Mouse (Mus musculus) stomach, embryonic 15.5 days (tissue): ENCODE measurements around the gene Eif2s1. TPM values are rescaled to one million over a fixed set of nuclear protein-coding genes. Genes with fewer than 3 reads are reported as not detected.
A peak's percentile ranks its signal among the peaks of the same experiment; 100 is the strongest.

Source experiments
- ATAC-seq: fragments of 200-750 bp; cut with Nextera tagmentation; 2 replicates; pipeline ENCODE4 v1.8.0; 2017; ENCODE audit warnings: low read depth, moderate number of reproducible peaks, moderate TSS enrichment; ENCODE audit not compliant: insufficient read depth, low FRiP score
- H3K27ac ChIP-seq: fragments of 300-500 bp; sonication (generic); 2 replicates; pipeline ENCODE4 v1.5.1; 2015; ENCODE audit warnings: mild to moderate bottlenecking, inconsistent platforms
- H3K27me3 ChIP-seq: fragments of 300-500 bp; sonication (generic); replicated peaks from 2 replicates; pipeline ENCODE4 v1.6.1; 2015; ENCODE audit warnings: inconsistent platforms
- H3K36me3 ChIP-seq: fragments of 300-500 bp; sonication (generic); 2 replicates; pipeline ENCODE4 v1.6.1; 2015; ENCODE audit warnings: inconsistent platforms
- H3K4me1 ChIP-seq: fragments of 300-500 bp; sonication (generic); 2 replicates; pipeline ENCODE4 v1.6.1; 2015; ENCODE audit warnings: inconsistent platforms
- H3K4me2 ChIP-seq: fragments of 300-500 bp; sonication (generic); 2 replicates; pipeline ENCODE4 v1.6.1; 2015; ENCODE audit warnings: mild to moderate bottlenecking, inconsistent platforms
- H3K4me3 ChIP-seq: fragments of 300-500 bp; sonication (generic); replicated peaks from 2 replicates; pipeline ENCODE4 v1.5.1; 2015; ENCODE audit warnings: inconsistent platforms
- H3K9ac ChIP-seq: fragments of 300-500 bp; sonication (generic); 2 replicates; pipeline ENCODE4 v1.6.1; 2015; ENCODE audit warnings: inconsistent platforms
- H3K9me3 ChIP-seq: fragments of 300-500 bp; sonication (generic); 2 replicates; pipeline ENCODE4 v1.6.1; 2016; ENCODE audit warnings: inconsistent platforms
- WGBS: fragments of 180-500 bp; shearing (Covaris S2); methylation state at CpG from one replicate; pipeline ENCODE4 v1.1.7; 2015; 5-methylcytosine and 5-hydroxymethylcytosine counted together
- polyA plus RNA-seq: library from polyadenylated mRNA; unstranded; fragments of >200 nt; fragmentation: Nextera tagmentation; extraction: Ambion mirVana; gene quantifications from 2 replicates; pipeline ENCODE4 v1.2.1, GENCODE M21; 2015

Eif2s1 gene
- polyA plus RNA-seq, 1 experiment from 2014 or later: 202 TPM

DNA sequence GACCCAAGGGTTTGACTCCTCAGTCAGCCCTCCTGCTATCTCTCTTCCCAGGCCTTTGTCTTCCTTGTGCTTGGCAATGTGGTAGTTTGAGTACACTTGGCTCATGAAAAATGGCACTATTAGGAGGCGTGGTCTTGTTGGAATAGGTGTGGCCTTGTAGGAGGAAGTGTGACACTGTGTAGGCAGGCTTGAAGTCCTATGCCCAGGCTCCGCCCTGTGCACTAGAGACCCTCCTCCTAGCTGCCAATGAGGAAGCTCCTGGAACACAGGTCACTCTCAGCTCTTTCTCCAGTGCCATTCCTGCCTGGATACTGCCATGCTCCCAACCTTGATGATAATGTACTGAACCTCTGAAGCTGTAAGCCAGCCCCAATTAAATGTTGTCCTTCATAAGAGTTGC lies 29.5 kb downstream of the Eif2s1 start:
- Histone ChIP-seq H3K9me3 (no peaks in the 10 kb centered on the region), H3K27me3 (no peaks in the 10 kb centered on the region), H3K9ac (no peak overlapping the region), H3K4me3 (no peak overlapping the region), H3K4me2 (no peak overlapping the region), H3K36me3 (no peaks in the 10 kb centered on the region; the same call in 1 of the 2 replicates), H3K27ac (no peak overlapping the region), H3K4me1 (no peaks in the 10 kb centered on the region)
- WGBS: 78% methylated on average over 2 of the region's 2 CpGs
- no peak for ATAC-seq

DNA sequence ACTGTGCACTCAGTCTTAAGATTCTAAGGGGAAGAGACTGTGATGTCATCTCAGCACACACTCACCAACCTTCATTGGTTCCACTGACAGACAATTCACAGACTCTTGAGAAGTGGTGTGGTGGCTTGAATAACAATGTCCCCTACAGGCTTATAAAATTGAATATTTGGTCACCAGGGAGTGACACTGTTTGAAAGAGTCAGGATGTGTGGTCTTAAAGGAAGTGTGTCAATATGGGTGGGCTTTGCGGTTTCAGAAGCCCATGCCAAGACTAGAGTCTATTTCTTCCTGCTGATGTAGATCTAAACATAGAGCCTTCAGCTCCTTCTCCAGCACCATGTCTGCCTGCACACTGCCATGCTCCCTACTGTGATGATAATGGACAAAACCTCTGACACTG lies 36.2 kb downstream of the Eif2s1 start:
- ATAC-seq: no peak
- H3K9me3 ChIP-seq: no peaks in the 10 kb centered on the region
- H3K27me3 ChIP-seq: no peaks in the 10 kb centered on the region
- WGBS: 96% methylated on average over 1 of the region's 1 CpGs
- no peaks in the 10 kb centered on the region for H3K4me1 ChIP-seq
- H3K27ac ChIP-seq: no peak overlapping the region
- no peak overlapping the region for H3K4me2 ChIP-seq
- H3K9ac ChIP-seq: no peak overlapping the region
- no peaks in the 10 kb centered on the region for H3K36me3 ChIP-seq
- no peak overlapping the region for H3K4me3 ChIP-seq

DNA sequence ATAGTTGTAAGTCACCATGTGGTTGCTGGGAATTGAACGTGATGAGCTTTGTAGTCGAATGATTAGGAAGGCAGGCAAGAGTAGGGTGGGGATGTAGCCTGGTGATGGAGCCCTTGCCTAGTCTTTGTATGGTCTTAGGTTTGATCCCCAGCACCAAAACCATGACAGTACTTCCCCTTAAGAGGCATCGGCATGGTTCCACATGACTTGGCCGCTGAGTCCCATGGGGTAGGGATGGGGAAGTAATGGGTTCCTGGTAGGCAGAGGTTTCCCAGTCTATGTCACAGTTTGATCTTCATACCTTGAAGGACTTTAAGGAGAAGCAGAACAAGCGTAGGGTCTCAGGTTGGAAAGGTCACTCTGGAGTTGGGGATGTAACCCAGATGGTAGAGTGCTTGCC lies 39.8 kb downstream of the Eif2s1 start:
- Histone ChIP-seq H3K9me3 (no peaks in the 10 kb centered on the region), H3K4me3 (no peak overlapping the region), H3K9ac (no peak overlapping the region), H3K4me1 (no peaks in the 10 kb centered on the region), H3K36me3 (no peaks in the 10 kb centered on the region), H3K4me2 (no peak overlapping the region), H3K27me3 (no peaks in the 10 kb centered on the region), H3K27ac (no peak overlapping the region)
- ATAC-seq: no peak
- 83% methylated on average over 5 of the region's 5 CpGs for WGBS

DNA sequence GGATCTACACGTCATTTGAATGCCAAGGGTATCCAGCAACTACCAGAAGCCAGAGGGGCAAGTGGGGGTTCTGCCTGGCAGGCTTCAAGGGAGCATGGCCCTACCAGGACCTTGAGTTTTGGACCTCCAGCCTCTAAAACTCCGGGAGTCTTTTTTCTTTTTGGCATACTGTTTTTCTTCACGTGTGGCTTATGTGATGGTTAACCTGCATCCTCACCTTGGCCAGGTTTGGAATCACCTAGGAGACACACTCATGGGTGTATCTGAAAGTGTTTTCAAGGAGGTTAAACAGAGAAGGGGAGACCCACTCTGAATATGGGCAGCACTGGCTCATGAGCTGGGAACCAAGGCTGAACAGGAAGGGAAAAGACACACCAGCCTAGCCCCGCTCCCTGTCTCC lies 41.7 kb downstream of the Eif2s1 start:
- WGBS: 85% methylated on average over 4 of the region's 4 CpGs

DNA sequence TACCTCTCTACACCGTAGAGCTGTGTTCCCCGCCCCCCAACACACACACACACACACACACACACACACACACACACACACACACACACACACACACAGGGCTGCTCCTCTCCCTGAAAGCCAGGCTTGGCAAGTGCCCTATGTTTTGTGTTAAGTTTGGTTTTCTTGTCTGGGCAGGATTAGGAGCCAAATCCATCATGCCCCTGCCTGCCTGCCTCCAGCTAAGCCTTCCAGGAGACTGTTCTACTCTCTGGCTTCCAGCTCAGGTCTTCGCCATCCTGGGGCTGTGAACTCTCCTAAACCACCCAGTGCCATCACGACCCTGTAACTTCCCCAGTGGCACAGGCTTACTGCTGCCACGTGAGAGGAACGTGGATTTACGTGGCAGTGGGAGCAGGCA lies 42.9 kb downstream of the Eif2s1 start:
- Histone ChIP-seq H3K9me3 (no peaks in the 10 kb centered on the region), H3K27me3 (no peaks in the 10 kb centered on the region), H3K9ac (no peak overlapping the region), H3K4me1 (0 out of 2 replicates have a peak, but pooled peaks cover 2% of the 10 kb centered on the region), H3K4me2 (peak overlapping the region; percentile 11; the same call in 1 of the 2 replicates), H3K27ac (no peak overlapping the region), H3K4me3 (no peak overlapping the region), H3K36me3 (no peaks in the 10 kb centered on the region)
- WGBS: 78% methylated on average over 7 of the region's 7 CpGs
- no peak for ATAC-seq

More for the DNA sequence above, 41.7 kb downstream of the Eif2s1 start:
- Histone ChIP-seq H3K4me2 (no peak overlapping the region), H3K27ac (no peak overlapping the region), H3K36me3 (no peaks in the 10 kb centered on the region), H3K9me3 (no peaks in the 10 kb centered on the region), H3K4me1 (0 out of 2 replicates have a peak, but pooled peaks cover 2% of the 10 kb centered on the region), H3K4me3 (no peak overlapping the region), H3K9ac (no peak overlapping the region), H3K27me3 (no peaks in the 10 kb centered on the region)
- ATAC-seq: no peak

DNA sequence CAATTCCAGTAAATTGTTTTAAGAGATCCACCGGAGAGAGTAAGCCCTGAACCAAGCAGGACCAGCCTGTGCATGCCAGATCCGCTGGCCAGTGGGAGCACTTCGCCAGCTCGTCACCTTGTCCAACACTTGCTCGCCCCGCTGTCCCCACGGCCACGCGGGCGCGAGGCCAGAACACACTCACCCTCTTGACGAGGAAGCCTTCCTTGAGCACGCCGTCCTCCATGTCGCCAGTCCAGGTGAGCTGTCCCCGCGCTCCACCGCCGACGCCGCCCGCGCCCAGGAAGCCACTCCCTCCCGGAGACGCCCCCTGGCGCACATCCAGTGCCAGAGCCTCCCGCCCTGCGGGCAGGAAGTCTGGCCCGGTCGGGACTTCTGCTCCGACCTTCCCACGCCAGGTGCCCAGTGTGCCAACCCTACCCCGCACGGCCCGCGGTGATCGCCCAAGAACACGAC lies 45.1 kb downstream of the Eif2s1 start, which contains the start of gene Plek2:
Gene Plek2, minus strand, starts transcription at position 258 of the 456 bp plus-strand sequence.
- H3K27me3 ChIP-seq: 0 out of 2 replicates have a peak, but pooled peaks cover 4% of the 10 kb centered on the region
- peaks cover 10% of the 10 kb centered on the region for H3K4me1 ChIP-seq
- H3K9me3 ChIP-seq: no peaks in the 10 kb centered on the region
- H3K4me2 ChIP-seq: peak within 1 kb of the TSS; percentile 59
- H3K27ac ChIP-seq: no peak within 1 kb of the TSS
- 2% methylated on average over 38 of the region's 38 CpGs for WGBS
- no peaks in the 10 kb centered on the region for H3K36me3 ChIP-seq
- H3K9ac ChIP-seq: 0 out of 2 replicates have a peak within 1 kb of the TSS, but pooled peaks have one; percentile 0
- peak; percentile 55 for ATAC-seq
- H3K4me3 ChIP-seq: peak within 1 kb of the TSS; percentile 44

DNA sequence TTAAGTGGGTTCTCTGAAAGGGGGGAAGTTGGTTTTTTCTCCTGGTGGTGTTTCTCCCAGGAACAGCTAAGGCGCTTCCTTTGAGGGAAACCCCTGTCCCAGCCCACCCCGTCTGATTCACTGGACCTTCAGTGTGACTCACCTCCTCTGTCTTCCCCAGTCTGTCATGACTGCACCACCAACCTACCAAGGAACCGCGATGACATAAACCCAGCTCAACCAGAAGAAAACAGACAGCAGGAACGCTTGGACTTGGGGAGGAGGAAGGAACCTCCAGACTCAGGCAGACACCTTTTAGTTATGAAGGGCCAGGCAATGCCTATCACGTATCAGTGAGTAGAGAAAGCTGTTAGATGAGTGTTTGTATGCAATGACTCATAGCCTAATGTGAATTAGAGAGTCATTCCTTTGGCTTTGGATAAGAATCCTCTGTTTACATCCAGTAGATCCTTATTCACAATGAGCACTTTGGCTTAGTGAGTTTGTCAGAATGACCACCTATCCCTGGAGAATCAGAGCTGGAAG lies 46.5 kb downstream of the Eif2s1 start:
- ATAC-seq: no peak
- no peak overlapping the region for H3K4me3 ChIP-seq
- H3K9ac ChIP-seq: no peak overlapping the region
- peaks cover 14% of the 10 kb centered on the region for H3K4me1 ChIP-seq
- 72% methylated on average over 6 of the region's 6 CpGs for WGBS
- no peak overlapping the region for H3K27ac ChIP-seq
- no peak overlapping the region for H3K4me2 ChIP-seq
- no peaks in the 10 kb centered on the region for H3K36me3 ChIP-seq
- H3K27me3 ChIP-seq: peaks cover 9% of the 10 kb centered on the region; the same call in 1 of the 2 replicates
- H3K9me3 ChIP-seq: no peaks in the 10 kb centered on the region

DNA sequence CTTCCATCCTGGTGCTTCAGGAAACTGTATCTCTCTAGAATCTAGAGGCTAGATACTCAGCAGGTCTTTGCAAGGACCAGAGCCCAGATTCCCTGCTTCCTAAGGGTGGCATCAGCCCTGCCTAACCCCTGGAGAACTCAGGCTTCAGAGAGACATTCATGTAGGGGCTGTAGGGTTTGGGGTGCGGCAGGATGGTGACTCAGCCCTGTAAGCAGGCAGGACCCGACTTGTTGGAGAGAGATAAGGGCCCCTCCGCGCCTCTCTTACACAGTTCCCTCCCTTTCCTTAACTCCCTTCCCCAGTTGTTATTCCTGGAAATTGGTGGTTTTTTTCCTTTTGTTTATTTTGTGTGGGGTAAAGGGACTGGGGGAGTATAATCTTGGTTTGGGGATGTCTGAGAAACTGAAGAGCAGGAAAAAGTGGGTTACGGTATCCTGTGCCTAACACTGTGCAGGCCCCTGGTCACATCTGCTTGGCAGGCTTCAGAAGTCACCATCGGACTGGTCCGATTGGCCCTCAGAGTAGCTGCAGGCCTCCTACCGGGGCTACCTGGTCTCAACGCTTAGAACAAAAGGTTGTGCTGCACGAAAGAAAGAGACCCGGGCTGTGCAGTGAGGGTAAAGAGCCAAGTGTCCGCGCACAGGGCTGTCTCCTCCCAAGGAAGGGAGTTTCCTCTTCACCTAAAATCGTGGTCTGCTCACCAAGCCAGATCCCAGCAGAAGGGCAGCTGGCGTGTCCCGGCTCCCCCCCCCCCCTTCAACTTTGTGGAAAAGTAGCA lies 49.3 kb downstream of the Eif2s1 start:
- peak; percentile 85 for ATAC-seq
- 0 out of 2 replicates have a peak overlapping the region, but pooled peaks have one; percentile 19 for H3K9ac ChIP-seq

DNA sequence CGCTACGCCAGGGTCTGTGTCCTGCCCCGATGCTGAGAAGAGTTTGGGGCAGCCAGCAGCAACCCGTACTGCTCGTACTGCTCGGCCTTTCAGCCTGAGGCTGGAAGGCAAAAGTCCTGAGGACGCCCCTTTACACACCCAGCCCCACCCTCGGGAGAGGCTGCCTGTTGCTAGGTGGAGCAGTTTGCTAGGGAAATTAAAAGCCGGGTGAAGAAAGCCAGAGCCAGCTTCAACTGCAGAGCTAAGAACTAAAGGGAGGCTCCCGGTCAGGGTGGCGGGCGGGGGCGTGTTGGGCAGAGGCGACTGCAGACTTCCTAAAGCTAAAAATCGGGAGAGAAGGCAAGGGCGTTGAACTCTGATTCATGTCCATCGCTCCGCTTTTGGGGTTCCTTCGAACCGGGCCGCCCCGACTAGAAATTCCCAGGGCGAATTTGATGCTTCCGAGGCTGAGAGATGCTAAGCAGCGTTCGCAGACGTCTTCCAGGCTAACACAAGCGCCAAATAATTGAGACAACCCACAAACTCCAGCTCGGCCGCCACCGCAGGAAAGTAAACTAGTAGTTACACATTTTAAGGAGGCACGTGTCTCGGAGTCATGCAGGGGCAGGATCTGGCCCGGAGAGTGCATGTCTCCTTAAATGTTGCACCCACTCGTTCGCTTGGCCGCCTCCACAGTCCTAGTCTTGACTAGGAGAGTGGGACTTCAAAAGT lies 50.2 kb downstream of the Eif2s1 start:
- Histone ChIP-seq H3K27me3 (peaks cover 9% of the 10 kb centered on the region; the same call in 1 of the 2 replicates), H3K9me3 (no peaks in the 10 kb centered on the region), H3K9ac (0 out of 2 replicates have a peak overlapping the region, but pooled peaks have one; percentile 19), H3K4me2 (peak overlapping the region; percentile 81), H3K4me3 (peak overlapping the region; percentile 38), H3K36me3 (no peaks in the 10 kb centered on the region), H3K4me1 (peaks cover 13% of the 10 kb centered on the region), H3K27ac (peak overlapping the region; percentile 74)
- peak; percentile 77 for ATAC-seq
- 2% methylated on average over 37 of the region's 37 CpGs for WGBS

More for the DNA sequence above, 49.3 kb downstream of the Eif2s1 start:
- WGBS: 8% methylated on average over 16 of the region's 16 CpGs
- Histone ChIP-seq H3K27me3 (peaks cover 9% of the 10 kb centered on the region; the same call in 1 of the 2 replicates), H3K27ac (peak overlapping the region; percentile 74), H3K36me3 (no peaks in the 10 kb centered on the region), H3K9me3 (no peaks in the 10 kb centered on the region), H3K4me3 (peak overlapping the region; percentile 38), H3K4me2 (peak overlapping the region; percentile 81), H3K4me1 (peaks cover 14% of the 10 kb centered on the region)

DNA sequence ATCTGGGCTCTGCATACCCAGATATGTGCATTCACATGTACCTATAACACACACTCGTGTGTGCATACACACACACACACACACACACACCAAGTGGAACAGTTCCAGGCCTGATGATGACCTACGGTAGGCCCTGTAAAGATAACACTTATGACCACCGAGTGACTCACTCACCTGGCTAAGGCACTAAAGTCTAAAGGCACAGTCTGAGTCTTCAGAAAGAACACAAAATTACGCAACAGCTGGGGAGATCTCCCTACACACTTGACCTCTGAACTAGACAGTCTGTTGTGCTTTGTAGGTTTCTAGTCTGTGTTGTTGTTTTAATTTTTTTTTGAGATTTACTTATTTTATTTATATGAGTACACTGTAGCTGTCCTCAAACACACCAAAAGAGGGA lies 52.8 kb downstream of the Eif2s1 start:
- 75% methylated on average over 4 of the region's 4 CpGs for WGBS
- no peak overlapping the region for H3K4me2 ChIP-seq

DNA sequence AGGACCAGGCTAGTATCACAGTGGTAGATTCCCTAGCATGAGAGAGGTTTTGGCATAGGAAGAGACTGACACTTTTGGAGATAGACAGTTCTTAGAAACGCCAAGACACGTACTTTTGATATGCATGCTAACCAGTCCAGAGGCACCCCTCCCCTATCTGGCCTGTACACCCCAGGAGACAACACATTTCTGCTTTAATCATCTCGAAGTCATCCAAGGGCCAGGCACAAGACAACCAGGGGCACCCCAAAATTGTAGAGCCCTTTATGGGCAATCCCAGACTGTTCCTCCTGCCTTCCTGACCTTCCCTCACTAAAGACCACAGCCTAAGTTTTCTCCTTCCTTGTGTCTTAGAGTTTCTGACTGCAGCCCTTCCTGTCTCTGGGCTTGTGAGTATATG lies 53.9 kb downstream of the Eif2s1 start:
- peaks cover 12% of the 10 kb centered on the region for H3K4me1 ChIP-seq
- H3K9ac ChIP-seq: no peak overlapping the region
- no peaks in the 10 kb centered on the region for H3K9me3 ChIP-seq
- H3K27me3 ChIP-seq: peaks cover 5% of the 10 kb centered on the region; the same call in 1 of the 2 replicates
- ATAC-seq: peak; percentile 25; the same call in 1 of the 2 replicates
- H3K36me3 ChIP-seq: no peaks in the 10 kb centered on the region
- WGBS: 76% methylated on average over 3 of the region's 3 CpGs
- H3K27ac ChIP-seq: no peak overlapping the region
- no peak overlapping the region for H3K4me3 ChIP-seq
- no peak overlapping the region for H3K4me2 ChIP-seq

More for the DNA sequence above, 52.8 kb downstream of the Eif2s1 start:
- H3K36me3 ChIP-seq: no peaks in the 10 kb centered on the region
- H3K27me3 ChIP-seq: peaks cover 9% of the 10 kb centered on the region; the same call in 1 of the 2 replicates
- H3K4me3 ChIP-seq: no peak overlapping the region
- H3K9ac ChIP-seq: no peak overlapping the region
- no peaks in the 10 kb centered on the region for H3K9me3 ChIP-seq
- ATAC-seq: no peak
- H3K4me1 ChIP-seq: peaks cover 12% of the 10 kb centered on the region
- no peak overlapping the region for H3K27ac ChIP-seq
